Mouse (Mus musculus) bone marrow macrophage, adult 2 months (primary cell): ENCODE data around the gene Smg9. TPM values are rescaled to one million over a fixed set of nuclear protein-coding genes. Genes with fewer than 3 reads are reported as not detected.
A peak's percentile ranks its signal among the peaks of the same experiment; 100 is the strongest.

Experiments
- H3K27ac ChIP-seq: 2 replicates; pipeline ENCODE4 v1.5.1; 2012; ENCODE audit warnings: low read depth, low read length; ENCODE audit not compliant: insufficient read depth
- H3K4me1 ChIP-seq: 2 replicates; pipeline ENCODE4 v1.6.1; 2012; ENCODE audit warnings: low read length; ENCODE audit not compliant: control insufficient read depth, insufficient read depth
- H3K4me3 ChIP-seq: 2 replicates; pipeline ENCODE4 v1.5.1; 2012; ENCODE audit warnings: mild to moderate bottlenecking, low read length, moderate library complexity; ENCODE audit not compliant: insufficient read depth
- CTCF ChIP-seq: IDR thresholded peaks from 2 replicates; pipeline ENCODE4 v1.5.1; 2012; ENCODE audit warnings: low read depth, mild to moderate bottlenecking, low read length, moderate library complexity
- POLR2A ChIP-seq: IDR thresholded peaks from 2 replicates; pipeline ENCODE4 v1.6.1; 2012; ENCODE audit warnings: mild to moderate bottlenecking, low read depth, low read length, borderline replicate concordance
- polyA plus RNA-seq: library from polyadenylated mRNA; stranded (reverse); fragments of >200 nt; gene quantifications from 2 replicates; pipeline ENCODE4 v1.2.4, GENCODE M21; 2012; ENCODE audit not compliant: missing spikeins, insufficient read depth, insufficient read length

Smg9 gene
- polyA plus RNA-seq, 1 experiment: 36.5 TPM

- peaks cover 45% of the 10 kb centered on the region for H3K4me1 ChIP-seq
- H3K4me3 ChIP-seq: no peak overlapping the region
- no peak overlapping the region for H3K27ac ChIP-seq
- TF ChIP-seq CTCF: no peak
- TF ChIP-seq POLR2A: no peak
Observed at GRCm38 (mm10) chr7:24376456-24376855, 23.0 kb upstream of the Smg9 start.

DNA sequence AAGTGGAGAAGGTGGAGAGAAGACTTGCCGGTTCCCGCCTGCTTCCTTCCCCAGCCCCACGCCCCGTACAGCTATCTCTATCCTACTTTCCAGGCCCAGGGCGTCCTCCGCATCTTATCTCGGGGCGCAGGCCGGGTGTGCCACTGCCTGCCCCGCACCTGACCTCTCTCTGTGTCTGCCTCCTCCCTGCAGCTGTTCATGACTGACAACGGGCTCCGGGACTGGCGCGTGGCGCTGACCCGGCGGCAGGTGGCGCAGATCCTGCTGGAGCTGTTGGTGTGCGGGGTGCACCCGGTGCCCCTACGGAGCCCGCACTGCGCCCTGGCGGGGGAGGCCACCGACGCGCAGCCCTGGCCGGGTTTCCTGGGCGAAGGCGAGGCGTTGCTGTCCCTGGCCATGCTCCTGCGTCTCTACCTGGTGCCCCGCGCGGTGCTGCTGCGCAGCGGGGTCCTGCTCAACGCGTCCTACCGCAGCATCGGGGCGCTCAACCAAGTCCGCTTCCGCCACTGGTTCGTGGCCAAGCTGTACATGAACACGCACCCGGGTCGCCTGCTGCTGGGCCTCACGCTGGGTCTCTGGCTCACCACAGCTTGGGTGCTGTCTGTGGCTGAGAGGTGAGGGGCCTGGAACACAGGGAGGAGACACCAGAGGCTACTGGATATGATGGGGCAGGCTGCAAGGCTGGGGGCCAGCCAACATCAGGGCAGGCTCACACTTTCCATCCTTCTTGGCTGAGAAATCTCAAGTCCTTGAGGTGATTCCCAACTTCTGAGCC lies 22.1 kb upstream of the Smg9 start:
- TF ChIP-seq CTCF (no peak), POLR2A (no peak)
- no peak overlapping the region for H3K27ac ChIP-seq
- no peak overlapping the region for H3K4me3 ChIP-seq
- peaks cover 43% of the 10 kb centered on the region for H3K4me1 ChIP-seq

DNA sequence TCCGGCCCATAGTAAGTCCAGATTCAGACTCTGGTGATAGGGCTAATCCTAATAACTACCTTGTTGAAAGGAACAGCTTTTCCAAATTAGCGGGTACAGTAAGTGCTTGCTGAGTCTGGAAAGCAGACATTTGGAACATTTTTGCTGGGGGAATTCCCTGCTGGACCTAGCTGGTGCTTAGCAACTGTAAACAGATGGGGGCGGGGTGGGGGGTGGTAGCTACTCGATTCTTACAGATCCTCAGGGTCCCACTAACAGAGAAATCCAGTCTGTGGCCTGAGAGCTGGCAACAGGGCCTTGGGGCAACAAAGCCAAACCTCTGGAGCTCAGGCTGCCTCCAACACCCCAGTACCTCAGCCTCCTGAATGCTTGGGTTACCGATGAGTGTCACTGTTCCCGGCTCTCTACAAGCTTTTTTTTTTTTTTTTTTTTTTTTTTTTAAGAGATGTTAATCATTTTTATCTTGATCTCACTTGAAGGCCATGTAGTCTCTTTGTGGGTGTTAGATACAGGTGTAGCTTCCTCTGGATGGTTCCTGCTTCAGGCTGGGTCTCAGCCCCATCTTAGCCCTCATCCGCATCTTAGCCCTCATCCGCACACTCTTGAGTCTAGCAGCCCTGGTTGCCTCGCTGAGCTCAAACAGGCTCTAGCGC lies 21.2 kb upstream of the Smg9 start:
- TF ChIP-seq CTCF: no peak
- H3K4me3 ChIP-seq: no peak overlapping the region
- peaks cover 35% of the 10 kb centered on the region for H3K4me1 ChIP-seq
- H3K27ac ChIP-seq: no peak overlapping the region

DNA sequence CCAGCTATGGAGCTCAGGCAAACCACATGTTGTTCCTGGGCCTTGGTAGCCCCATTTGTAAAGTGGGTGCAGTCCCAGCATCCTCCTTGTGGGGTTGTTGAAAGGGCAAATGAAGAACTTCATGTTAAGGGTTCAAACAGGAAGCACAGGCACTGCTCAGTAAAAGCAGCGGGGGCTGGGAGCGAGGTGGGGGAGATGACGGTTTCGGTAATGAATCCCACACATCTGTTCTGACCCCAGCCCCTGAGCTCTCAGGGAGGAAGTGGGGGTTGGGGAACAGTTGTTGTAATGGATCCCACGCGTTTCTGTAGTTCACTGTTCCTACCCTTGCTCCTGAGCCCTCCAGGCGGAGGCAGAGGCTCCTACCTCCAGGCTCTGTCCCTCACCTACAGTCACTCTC lies 19.5 kb upstream of the Smg9 start:
- H3K4me1 ChIP-seq: peaks cover 25% of the 10 kb centered on the region
- H3K27ac ChIP-seq: peak overlapping the region; percentile 20
- no peak overlapping the region for H3K4me3 ChIP-seq
- TF ChIP-seq POLR2A (no peak), CTCF (no peak)

DNA sequence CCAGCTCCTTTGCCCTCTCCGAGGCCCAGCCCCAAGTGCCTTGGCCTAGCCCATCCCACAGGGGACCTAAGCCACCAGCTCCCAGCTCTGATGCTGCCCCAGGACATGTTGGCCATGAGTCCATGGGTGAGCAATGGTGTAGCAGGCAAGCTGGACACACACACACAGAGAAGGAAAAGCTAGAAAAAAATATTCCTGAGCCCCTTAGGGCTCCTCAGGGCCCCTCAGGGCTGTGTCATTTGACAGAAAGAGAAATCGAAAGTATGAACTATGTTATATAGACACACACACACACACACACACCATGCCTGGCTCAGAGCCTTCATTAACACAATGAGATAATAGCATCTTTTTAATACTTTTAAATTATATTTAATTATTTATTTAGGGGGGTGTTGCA lies 19.0 kb upstream of the Smg9 start:
- TF ChIP-seq CTCF: no peak
- no peak for TF ChIP-seq POLR2A
- peaks cover 28% of the 10 kb centered on the region for H3K4me1 ChIP-seq
- H3K4me3 ChIP-seq: no peak overlapping the region
- peak overlapping the region; percentile 20 for H3K27ac ChIP-seq

GRCm38 (mm10) chr7:24382730-24383372 lies 16.6 kb upstream of the Smg9 start:
- H3K27ac ChIP-seq: no peak overlapping the region
- peaks cover 46% of the 10 kb centered on the region for H3K4me1 ChIP-seq
- H3K4me3 ChIP-seq: no peak overlapping the region
- TF ChIP-seq POLR2A (no peak), CTCF (no peak)

GRCm38 (mm10) chr7:24384070-24384469 lies 15.3 kb upstream of the Smg9 start:
- Histone ChIP-seq H3K4me1 (peaks cover 51% of the 10 kb centered on the region), H3K4me3 (no peak overlapping the region), H3K27ac (no peak overlapping the region)
- TF ChIP-seq CTCF: no peak
- no peak for TF ChIP-seq POLR2A

- TF ChIP-seq POLR2A (no peak), CTCF (peak; percentile 97)
- no peak overlapping the region for H3K4me3 ChIP-seq
- H3K27ac ChIP-seq: 0 out of 2 replicates have a peak overlapping the region, but pooled peaks have one; percentile 98
- H3K4me1 ChIP-seq: peaks cover 50% of the 10 kb centered on the region
Observed at GRCm38 (mm10) chr7:24384827-24385226, 14.6 kb upstream of the Smg9 start.

DNA sequence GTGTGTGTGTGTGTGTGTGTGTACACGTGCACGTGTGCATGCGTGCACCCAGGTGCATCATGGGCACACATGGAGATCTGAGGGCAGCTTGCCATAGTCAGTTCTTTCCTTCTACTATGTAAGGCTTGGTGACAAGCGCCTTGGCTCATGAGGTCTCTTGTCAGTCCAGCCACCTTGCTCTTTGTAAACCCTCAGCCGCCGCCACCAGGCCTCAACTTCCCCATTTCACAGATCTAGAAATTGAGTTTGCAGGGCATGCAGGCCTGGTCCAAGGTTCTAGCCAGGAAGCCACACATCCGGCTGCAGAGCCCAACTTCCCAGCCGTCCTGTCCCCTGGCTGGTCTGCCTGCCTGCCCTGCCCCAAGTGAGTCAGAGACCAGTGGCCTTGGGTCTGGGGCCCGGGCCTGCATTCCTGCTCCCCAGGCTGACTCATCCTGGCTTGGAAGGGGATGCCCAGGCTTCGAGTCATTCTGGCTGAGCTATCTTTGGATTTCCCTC lies 12.3 kb upstream of the Smg9 start:
- peaks cover 62% of the 10 kb centered on the region for H3K4me1 ChIP-seq
- H3K4me3 ChIP-seq: no peak overlapping the region
- TF ChIP-seq CTCF: no peak
- no peak for TF ChIP-seq POLR2A
- H3K27ac ChIP-seq: peak overlapping the region; percentile 98
